Mouse (Mus musculus): ENCODE results near the gene Slc25a45. TPM values are rescaled to one million over a fixed set of nuclear protein-coding genes. Genes with fewer than 3 reads are reported as not detected.

Gene Slc25a45
- polyA plus RNA-seq, 1 experiment from 2014 or later: 44.6 TPM

DNA sequence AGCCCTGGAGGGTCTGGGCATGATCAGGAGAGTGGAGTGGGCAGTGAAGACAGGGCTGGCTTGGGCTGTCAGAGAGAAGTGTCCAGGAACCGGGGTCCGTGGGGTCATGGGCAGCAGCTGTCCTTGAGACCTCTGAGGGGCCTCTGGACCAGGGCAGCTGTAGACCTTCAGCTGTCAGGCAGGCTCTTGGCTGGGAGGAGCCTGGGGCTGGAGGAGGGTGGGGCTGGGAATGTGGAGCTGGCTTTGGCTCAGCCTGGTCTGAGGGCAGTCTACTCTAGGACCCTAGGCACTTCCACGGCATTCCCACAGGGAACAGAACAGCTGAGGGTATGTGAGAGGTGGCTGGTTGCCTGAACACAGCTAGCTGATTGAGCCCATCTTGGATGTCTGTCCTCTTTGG lies 57.7 kb downstream of the Slc25a45 start:
- H3K4me3 ChIP-seq (ENCODE audit: inconsistent target): no peak overlapping the region
- H3K27ac ChIP-seq: no peak overlapping the region
- 92% methylated on average over 3 of the region's 3 CpGs for WGBS (ENCODE audit: missing documents)
- no peaks in the 10 kb centered on the region for H3K36me3 ChIP-seq (ENCODE audit: inconsistent target)
- H3K79me2 ChIP-seq (ENCODE audit: inconsistent target): no peaks in the 10 kb centered on the region

Other genes starting within 250 kb of the Slc25a45 start
- 48.3 to 268 TPM (median 62.4 TPM) in 3 replicates for gene Rela, start 240.3 kb upstream of the Slc25a45 start, polyA plus RNA-seq (2018)
- gene Sipa1, start 214.1 kb upstream of the Slc25a45 start, polyA plus RNA-seq (2018): 29.5 to 49.9 TPM (median 44.1 TPM) in 3 replicates
- 29.4 to 53.8 TPM (median 31.8 TPM) in 3 replicates for gene Map3k11, start 189.1 kb upstream of the Slc25a45 start, polyA plus RNA-seq (2018)
- gene Pcnx3, start 188.9 kb upstream of the Slc25a45 start, polyA plus RNA-seq (2018): 16.4 to 37.7 TPM (median 26.8 TPM) in 3 replicates
- gene Kcnk7, start 173.4 kb upstream of the Slc25a45 start, polyA plus RNA-seq (2018): not detected in 3 replicates
- 80.1 to 102 TPM (median 94.5 TPM) in 3 replicates for gene Ehbp1l1, start 151.5 kb upstream of the Slc25a45 start, polyA plus RNA-seq (2018)
- 73.7 to 132 TPM (median 76.9 TPM) in 3 replicates for gene Fam89b, start 148.2 kb upstream of the Slc25a45 start, polyA plus RNA-seq (2018)
- gene Ltbp3, start 136.9 kb upstream of the Slc25a45 start, polyA plus RNA-seq (2018): 14.8 to 16.9 TPM (median 15.5 TPM) in 3 replicates
- gene Scyl1, start 106.4 kb upstream of the Slc25a45 start, polyA plus RNA-seq (2018): 46.2 to 54.8 TPM (median 52.4 TPM) in 3 replicates
- gene Frmd8, start 2.5 kb upstream of the Slc25a45 start, polyA plus RNA-seq (2018): 8.1 to 26.2 TPM (median 19.8 TPM) in 3 replicates
- gene Tigd3, start 16.3 kb downstream of the Slc25a45 start, polyA plus RNA-seq (2018): 0.16 to 0.59 TPM (median 0.16 TPM) in 3 replicates
- gene Dpf2, start 35.2 kb downstream of the Slc25a45 start, polyA plus RNA-seq (2018): 53.9 to 215 TPM (median 57.4 TPM) in 3 replicates
- gene Cdc42ep2, start 47.0 kb downstream of the Slc25a45 start, polyA plus RNA-seq (2018): 1.2 to 3.4 TPM (median 1.7 TPM) in 3 replicates
- 14.2 to 24.9 TPM (median 20.1 TPM) in 3 replicates for gene Pola2, start 86.4 kb downstream of the Slc25a45 start, polyA plus RNA-seq (2018)
- not detected in 3 replicates for gene Slc22a20, start 108.3 kb downstream of the Slc25a45 start, polyA plus RNA-seq (2018)
- gene Capn1, start 138.1 kb downstream of the Slc25a45 start, polyA plus RNA-seq (2018): 49.5 to 59.9 TPM (median 56.3 TPM) in 3 replicates
- gene Syvn1, start 168.8 kb downstream of the Slc25a45 start, polyA plus RNA-seq (2018): 32.9 to 40.2 TPM (median 33.2 TPM) in 3 replicates
- 21.9 to 37.4 TPM (median 33.3 TPM) in 3 replicates for gene Mrpl49, start 180.0 kb downstream of the Slc25a45 start, polyA plus RNA-seq (2018)
- 767 to 1,640 TPM (median 1,335 TPM) in 3 replicates for gene Fau, start 180.0 kb downstream of the Slc25a45 start, polyA plus RNA-seq (2018)
- gene Znhit2, start 183.4 kb downstream of the Slc25a45 start, polyA plus RNA-seq (2018): 4.0 to 21.8 TPM (median 18.1 TPM) in 3 replicates
- gene Tm7sf2, start 190.6 kb downstream of the Slc25a45 start, polyA plus RNA-seq (2018): 4.6 to 21.1 TPM (median 17.5 TPM) in 3 replicates
- gene Vps51, start 199.4 kb downstream of the Slc25a45 start, polyA plus RNA-seq (2018): 20.2 to 48.8 TPM (median 37.7 TPM) in 3 replicates
- gene Tmem262, start 202.2 kb downstream of the Slc25a45 start, polyA plus RNA-seq (2018): not detected in 3 replicates
- gene Gm28374, start 204.4 kb downstream of the Slc25a45 start, polyA plus RNA-seq (2018): 0.26 TPM in 1 of 3 replicates, not detected in the others
- 28.7 to 39.1 TPM (median 33.7 TPM) in 3 replicates for gene Zfpl1, start 207.1 kb downstream of the Slc25a45 start, polyA plus RNA-seq (2018)
- gene Cdca5, start 207.2 kb downstream of the Slc25a45 start, polyA plus RNA-seq (2018): 1.4 to 7.1 TPM (median 2.5 TPM) in 3 replicates
- 0.29 TPM in 1 of 3 replicates, not detected in the others for gene AC131692.1, start 216.6 kb downstream of the Slc25a45 start, polyA plus RNA-seq (2018)
- gene Naaladl1, start 228.0 kb downstream of the Slc25a45 start, polyA plus RNA-seq (2018): not detected in 3 replicates
- 1.4 to 11.0 TPM (median 6.6 TPM) in 3 replicates for gene Sac3d1, start 240.8 kb downstream of the Slc25a45 start, polyA plus RNA-seq (2018)